8 mouse cellular contexts compared by ENCODE assay signal in the genomic region with DNA sequence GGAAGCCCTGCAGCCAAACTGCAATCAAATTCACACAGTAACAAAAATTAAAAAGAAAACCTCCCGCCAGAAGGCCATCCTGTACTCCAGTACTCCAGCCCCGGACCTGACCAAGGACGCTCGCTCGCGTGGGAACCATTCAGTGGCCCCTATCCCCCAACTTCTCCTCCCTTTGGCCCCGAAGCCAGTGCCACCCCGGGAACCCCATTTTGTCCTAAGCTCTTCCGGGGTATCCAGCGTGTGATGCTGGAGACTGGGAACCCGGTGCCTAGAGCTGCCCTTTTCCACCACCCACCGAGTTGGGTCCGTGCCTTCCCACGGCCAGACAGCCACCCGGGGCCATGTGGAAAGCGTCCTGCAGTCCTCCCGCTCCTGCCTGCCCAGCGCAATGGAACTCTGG. TPM values are rescaled to one million over a fixed set of nuclear protein-coding genes. Genes with fewer than 3 reads are reported as not detected.
DNase-seq lines count a peak whose midpoint lies in the region; ATAC-seq and TF ChIP-seq lines count a peak whose summit lies in the region.
"Not testable (repeated sequence)": the region's sequence is repeated elsewhere in the genome, so short reads cannot be mapped to it uniquely, and the experiment has no call there.

No protein-coding gene starts in this region.

- H3K4me3 ChIP-seq in forebrain, embryonic 12.5 days (replicated peaks): peak overlapping the region; percentile 50
- H3K4me3 ChIP-seq in limb, embryonic 14.5 days (replicated peaks; ENCODE audit: low read length): peak overlapping the region; percentile 35
- peak overlapping the region; percentile 55 for H3K4me3 ChIP-seq in midbrain, embryonic 10.5 days

- not testable (repeated sequence) for H3K9me3 ChIP-seq in forebrain, embryonic 12.5 days; limb, embryonic 14.5 days (ENCODE audit: control insufficient read depth, low read length); midbrain, embryonic 10.5 days (replicated peaks)

- intact Hi-C loops in heart, postnatal 36 days (cut with DNase I): not testable (repeated sequence)

- H3K27me3 ChIP-seq in forebrain, embryonic 12.5 days; limb, embryonic 14.5 days (ENCODE audit: control insufficient read depth, insufficient read depth, low read length); midbrain, embryonic 10.5 days (ENCODE audit: low read depth, poor library complexity, severe bottlenecking): not testable (repeated sequence)

- not testable (repeated sequence) for ATAC-seq in forebrain, embryonic 12.5 days (ENCODE audit: low FRiP score); limb, embryonic 14.5 days (ENCODE audit: low FRiP score, low read depth)

- 2% methylated on average over 18 of the region's 18 CpGs for WGBS in forebrain, embryonic 12.5 days
- 0% methylated on average over 16 of the region's 18 CpGs for WGBS in limb, embryonic 14.5 days
- 2% methylated on average over 18 of the region's 18 CpGs for WGBS in midbrain, embryonic 10.5 days

- TF ChIP-seq POLR2A in limb, embryonic 14.5 days (IDR thresholded peaks at IDR 0.05; ENCODE audit: borderline replicate concordance, extremely low read depth, insufficient read depth, insufficient read length): not testable (repeated sequence)

- peak; percentile 11 for DNase-seq in A20 (ENCODE audit: low read depth, low spot score)
- DNase-seq in c-Kit-positive CD71-positive TER-119-positive erythroid progenitor cells, embryonic 14.5 days (ENCODE audit: low spot score): peak; percentile 4
- peak; percentile 23 to 26 for DNase-seq in heart, postnatal 36 days
- DNase-seq in kidney, postnatal 25 days: peak; percentile 9 to 53
- not testable (repeated sequence) for DNase-seq in limb, embryonic 14.5 days (ENCODE audit: low spot score)
- peak; percentile 9 for DNase-seq in midbrain, embryonic 10.5 days (ENCODE audit: low spot score)
- peak; percentile 1 to 18 for DNase-seq in right cerebral cortex, postnatal 36 days (ENCODE audit: low spot score in 2 of 2)

- H3K9ac ChIP-seq in forebrain, embryonic 12.5 days: 0 out of 2 replicates have a peak overlapping the region, but pooled peaks have one; percentile 38
- H3K9ac ChIP-seq in limb, embryonic 14.5 days (ENCODE audit: low read depth, low read length, severe bottlenecking): peak overlapping the region; percentile 34; the same call in 1 of the 2 replicates

- H3K4me2 ChIP-seq in forebrain, embryonic 12.5 days: peak overlapping the region; percentile 47
- H3K4me2 ChIP-seq in limb, embryonic 14.5 days (replicated peaks; ENCODE audit: low read depth, low read length, severe bottlenecking): peak overlapping the region; percentile 30

- not testable (repeated sequence) for H3K27ac ChIP-seq in forebrain, embryonic 12.5 days; limb, embryonic 14.5 days (replicated peaks; ENCODE audit: low read depth, low read length)
- 0 out of 2 replicates have a peak overlapping the region, but pooled peaks have one; percentile 57 for H3K27ac ChIP-seq in midbrain, embryonic 10.5 days (replicated peaks)

- H3K36me3 ChIP-seq in forebrain, embryonic 12.5 days (replicated peaks); limb, embryonic 14.5 days (ENCODE audit: control insufficient read depth, insufficient read depth, low read length); midbrain, embryonic 10.5 days: not testable (repeated sequence)

- not testable (repeated sequence) for H3K4me1 ChIP-seq in forebrain, embryonic 12.5 days; limb, embryonic 14.5 days (ENCODE audit: control insufficient read depth, insufficient read depth, low read length); midbrain, embryonic 10.5 days

RNA-seq across cellular contexts. Expression of a gene that starts 0.4 kb away (rescaled TPM):
- 13.9 and 15.4 TPM in 2 replicates for polyA plus RNA-seq in forebrain, embryonic 12.5 days (2016; fragmentation: Nextera tagmentation; extraction: Ambion mirVana)
- 10 to 100 TPM; 38.3 to 40.4 TPM for total RNA-seq in heart, postnatal 36 days (2021)
- polyA plus RNA-seq in limb, embryonic 14.5 days (2012; rRNA removed): 7.2 and 9.6 TPM in 2 replicates
- 19.6 and 22.1 TPM in 2 replicates for polyA plus RNA-seq in limb, embryonic 14.5 days (2014; fragmentation: Nextera tagmentation; extraction: Ambion mirVana)
- polyA plus RNA-seq in midbrain, embryonic 10.5 days (2016; fragmentation: Nextera tagmentation; extraction: Ambion mirVana): 18.2 and 19.5 TPM in 2 replicates

RNA-seq across cellular contexts. Expression of a gene that starts 31.3 kb away (rescaled TPM):
- 0.37 TPM in 1 of 2 replicates, not detected in the other for polyA plus RNA-seq in forebrain, embryonic 12.5 days (2016; fragmentation: Nextera tagmentation; extraction: Ambion mirVana)
- under 1 TPM in 1 of 2 experiments, not detected in 1; 0.78 TPM for total RNA-seq in heart, postnatal 36 days (2021)
- polyA plus RNA-seq in limb, embryonic 14.5 days (2012; rRNA removed): 0.37 and 0.97 TPM in 2 replicates
- 0.98 TPM in 1 of 2 replicates, not detected in the other for polyA plus RNA-seq in limb, embryonic 14.5 days (2014; fragmentation: Nextera tagmentation; extraction: Ambion mirVana)
- not detected in 2 replicates for polyA plus RNA-seq in midbrain, embryonic 10.5 days (2016; fragmentation: Nextera tagmentation; extraction: Ambion mirVana)

RNA-seq across cellular contexts. Expression of a gene that starts 59.8 kb away (rescaled TPM):
- 1.8 and 3.3 TPM in 2 replicates for polyA plus RNA-seq in forebrain, embryonic 12.5 days (2016; fragmentation: Nextera tagmentation; extraction: Ambion mirVana)
- total RNA-seq in heart, postnatal 36 days (2021): 10 to 100 TPM; 41.4 to 50.0 TPM
- polyA plus RNA-seq in limb, embryonic 14.5 days (2012; rRNA removed): 1.5 and 3.8 TPM in 2 replicates
- polyA plus RNA-seq in limb, embryonic 14.5 days (2014; fragmentation: Nextera tagmentation; extraction: Ambion mirVana): 2.6 and 2.8 TPM in 2 replicates
- 2.3 and 2.9 TPM in 2 replicates for polyA plus RNA-seq in midbrain, embryonic 10.5 days (2016; fragmentation: Nextera tagmentation; extraction: Ambion mirVana)
